Mouse (Mus musculus) fat pad, adult 2 months (tissue): Measurements from ENCODE around the gene Myl3.
A peak's percentile ranks its signal among the peaks of the same experiment; 100 is the strongest.

Experiments used
- DNase-seq: peaks from one replicate; pipeline ENCODE4 v3.0.0-alpha.2; 2011; ENCODE audit warnings: low read depth, low spot score; ENCODE audit errors: extremely low read depth

Gene Myl3

GRCm38 (mm10) chr9:110741711-110742294 lies at the start of gene Myl3:
Gene Myl3 (plus strand): TSS chr9:110741861.
- DNase-seq = no peak

- DNase-seq = no peak
Measured at GRCm38 (mm10) chr9:110695165-110695755, 46.4 kb upstream of the Myl3 start.

GRCm38 (mm10) chr9:110696427-110696826 lies 45.2 kb upstream of the Myl3 start:
- DNase-seq = no peak

GRCm38 (mm10) chr9:110697465-110697864 lies 44.2 kb upstream of the Myl3 start:
- no peak for DNase-seq

- DNase-seq = no peak
Measured at GRCm38 (mm10) chr9:110699574-110699973, 42.1 kb upstream of the Myl3 start.

GRCm38 (mm10) chr9:110701114-110702032 lies 40.3 kb upstream of the Myl3 start:
- no peak for DNase-seq

- DNase-seq = no peak
Measured at GRCm38 (mm10) chr9:110702848-110703247, 38.8 kb upstream of the Myl3 start.

GRCm38 (mm10) chr9:110703951-110704350 lies 37.7 kb upstream of the Myl3 start:
- no peak for DNase-seq

GRCm38 (mm10) chr9:110706784-110707183 lies 34.9 kb upstream of the Myl3 start:
- DNase-seq = no peak

GRCm38 (mm10) chr9:110709640-110710258 lies 31.9 kb upstream of the Myl3 start:
- peak; percentile 65 for DNase-seq

- DNase-seq = no peak
Measured at GRCm38 (mm10) chr9:110711532-110711931, 30.1 kb upstream of the Myl3 start.

GRCm38 (mm10) chr9:110711996-110712395 lies 29.7 kb upstream of the Myl3 start:
- DNase-seq = no peak

GRCm38 (mm10) chr9:110712545-110712944 lies 29.1 kb upstream of the Myl3 start:
- DNase-seq = no peak

- DNase-seq = no peak
Measured at GRCm38 (mm10) chr9:110713389-110713788, 28.3 kb upstream of the Myl3 start.

GRCm38 (mm10) chr9:110715426-110715825 lies 26.2 kb upstream of the Myl3 start:
- DNase-seq = no peak

- no peak for DNase-seq
Measured at GRCm38 (mm10) chr9:110716775-110717174, 24.9 kb upstream of the Myl3 start.

GRCm38 (mm10) chr9:110718071-110718470 lies 23.6 kb upstream of the Myl3 start:
- no peak for DNase-seq

GRCm38 (mm10) chr9:110718810-110719209 lies 22.9 kb upstream of the Myl3 start:
- no peak for DNase-seq

- no peak for DNase-seq
Measured at GRCm38 (mm10) chr9:110719977-110720376, 21.7 kb upstream of the Myl3 start.

- DNase-seq = no peak
Measured at GRCm38 (mm10) chr9:110722060-110722459, 19.6 kb upstream of the Myl3 start.

- DNase-seq = no peak
Measured at GRCm38 (mm10) chr9:110725721-110726135, 15.9 kb upstream of the Myl3 start.
